Mouse (Mus musculus): Measurements from ENCODE around the gene Tmem125. TPM values are rescaled to one million over a fixed set of nuclear protein-coding genes. Genes with fewer than 3 reads are reported as not detected.
A peak's percentile ranks its signal among the peaks of the same experiment; 100 is the strongest.
"Not testable (repeated sequence)": the region's sequence is repeated elsewhere in the genome, so short reads cannot be mapped to it uniquely, and the experiment has no call there.

Gene Tmem125
- polyA plus RNA-seq, 1 experiment = 0.49 TPM

DNA sequence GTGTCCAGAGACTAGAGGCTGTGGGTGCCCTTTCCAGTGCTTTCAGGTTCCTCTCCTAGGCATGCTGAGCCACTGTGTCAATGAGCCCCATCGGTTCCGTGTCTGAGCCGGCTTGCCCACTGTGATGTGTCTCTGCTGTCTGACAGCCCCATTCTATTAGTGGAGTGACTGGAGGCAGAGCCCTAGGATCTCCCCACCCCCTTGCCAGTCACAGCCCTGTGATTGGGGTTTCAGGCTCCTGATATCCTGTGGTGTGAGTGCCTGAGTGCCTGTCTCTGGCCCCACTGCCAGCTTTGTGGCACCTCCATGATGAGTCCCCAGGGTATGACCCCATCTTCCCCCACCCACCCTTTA lies 21.1 kb upstream of the Tmem125 start:
- no peak for DNase-seq (ENCODE audit: low read depth)
- TF ChIP-seq POLR2A (IDR thresholded peaks at IDR 0.05; ENCODE audit: borderline replicate concordance, extremely low read depth, insufficient read depth, insufficient read length, poor library complexity, severe bottlenecking) (no peak), CTCF (IDR thresholded peaks at IDR 0.05; ENCODE audit: borderline replicate concordance, extremely low read depth, insufficient read depth, insufficient read length) (no peak)

DNA sequence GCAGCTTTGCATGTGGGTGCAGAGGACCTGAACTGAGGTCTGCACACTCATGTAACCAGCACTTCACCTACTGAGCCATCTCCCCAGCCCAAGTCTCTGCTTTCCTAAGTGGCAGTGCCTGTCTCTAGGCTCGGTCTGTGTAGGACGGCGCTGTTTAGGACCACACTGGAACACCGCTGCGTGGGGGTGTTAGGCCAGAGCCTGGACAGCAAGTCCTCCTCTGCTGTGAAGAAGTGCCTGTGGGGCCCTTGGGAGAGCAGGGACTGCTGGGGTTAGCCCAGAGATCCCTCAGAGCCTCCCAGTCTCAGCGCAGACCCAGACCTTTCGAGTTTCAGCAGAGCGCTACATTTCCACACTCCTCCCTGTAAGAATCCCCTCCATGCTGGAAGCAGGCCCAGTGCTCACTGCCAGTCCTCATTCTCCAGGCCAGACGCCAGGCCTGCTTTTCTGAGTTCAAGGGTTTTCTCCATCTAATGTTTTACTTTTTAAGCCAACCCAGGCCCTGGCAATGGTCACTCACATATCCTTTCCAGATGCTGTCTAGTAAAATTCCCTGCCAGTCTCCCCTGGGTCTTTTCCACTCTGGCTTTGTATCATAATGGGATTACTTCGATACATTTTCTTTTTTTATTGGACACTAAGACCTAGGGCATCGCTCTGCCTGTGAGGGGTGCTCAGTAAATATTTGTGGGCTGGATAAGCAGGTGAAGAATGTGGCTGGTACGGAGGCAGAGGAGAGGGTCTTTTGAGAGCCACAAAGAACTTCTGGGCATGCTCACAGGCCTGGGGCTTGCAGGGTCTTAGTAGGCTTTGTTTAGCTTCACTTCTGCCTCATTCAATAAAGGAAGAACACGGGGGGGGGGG lies 20.4 kb upstream of the Tmem125 start:
- TF ChIP-seq POLR2A (IDR thresholded peaks at IDR 0.05; ENCODE audit: borderline replicate concordance, extremely low read depth, insufficient read depth, insufficient read length, poor library complexity, severe bottlenecking) (no peak), CTCF (IDR thresholded peaks at IDR 0.05; ENCODE audit: borderline replicate concordance, extremely low read depth, insufficient read depth, insufficient read length) (no peak)
- DNase-seq (ENCODE audit: low read depth) = peak; percentile 63

DNA sequence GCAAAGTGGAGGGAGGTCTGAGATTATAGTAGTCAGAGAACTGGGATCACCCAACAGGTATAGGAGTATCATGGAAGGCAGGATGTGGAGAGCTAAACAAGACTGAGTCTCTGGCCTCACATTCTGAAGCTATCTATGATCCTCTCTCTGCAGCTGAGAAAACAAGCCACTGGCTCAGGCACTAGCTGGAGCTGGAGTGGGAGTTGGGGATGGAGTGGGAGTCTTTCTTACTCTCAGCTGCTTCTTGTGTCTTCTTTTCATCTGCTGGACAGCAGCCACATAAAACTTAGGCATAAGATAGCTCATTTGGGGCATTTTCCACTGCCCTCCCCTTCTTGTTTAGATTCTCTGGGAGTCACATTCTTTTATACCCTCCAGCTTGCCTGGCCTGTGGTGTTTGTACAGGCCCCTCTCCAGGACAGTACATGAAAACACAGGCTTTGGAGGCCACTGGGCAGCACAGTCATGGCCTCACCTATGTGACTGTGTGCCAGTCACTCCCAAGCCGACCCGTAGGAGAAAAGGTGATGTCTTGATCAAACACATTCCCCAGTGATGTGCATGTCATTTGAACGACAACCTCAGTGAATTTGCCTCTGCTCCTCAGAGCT lies 9.3 kb upstream of the Tmem125 start:
- DNase-seq (ENCODE audit: low read depth) = peak; percentile 25
- TF ChIP-seq CTCF (IDR thresholded peaks at IDR 0.05; ENCODE audit: borderline replicate concordance, extremely low read depth, insufficient read depth, insufficient read length) = no peak
- TF ChIP-seq POLR2A (IDR thresholded peaks at IDR 0.05; ENCODE audit: borderline replicate concordance, extremely low read depth, insufficient read depth, insufficient read length, poor library complexity, severe bottlenecking) = no peak

DNA sequence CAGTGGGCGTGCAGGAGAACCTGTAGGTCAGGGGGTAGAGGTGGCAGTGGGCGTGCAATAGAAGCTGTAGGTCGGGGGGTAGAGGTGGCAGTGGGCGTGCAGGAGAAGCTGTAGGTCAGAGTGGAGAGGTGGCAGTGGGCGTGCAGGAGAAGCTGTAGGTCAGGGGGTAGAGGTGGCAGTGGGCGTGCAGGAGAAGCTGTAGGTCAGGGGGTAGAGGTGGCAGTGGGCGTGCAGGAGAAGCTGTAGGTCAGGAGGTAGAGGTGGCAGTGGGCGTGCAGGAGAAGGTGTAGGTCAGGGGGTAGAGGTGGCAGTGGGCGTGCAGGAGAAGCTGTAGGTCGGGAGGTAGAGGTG lies 4.3 kb upstream of the Tmem125 start:
- peak; percentile 70 for DNase-seq (ENCODE audit: low read depth)

DNA sequence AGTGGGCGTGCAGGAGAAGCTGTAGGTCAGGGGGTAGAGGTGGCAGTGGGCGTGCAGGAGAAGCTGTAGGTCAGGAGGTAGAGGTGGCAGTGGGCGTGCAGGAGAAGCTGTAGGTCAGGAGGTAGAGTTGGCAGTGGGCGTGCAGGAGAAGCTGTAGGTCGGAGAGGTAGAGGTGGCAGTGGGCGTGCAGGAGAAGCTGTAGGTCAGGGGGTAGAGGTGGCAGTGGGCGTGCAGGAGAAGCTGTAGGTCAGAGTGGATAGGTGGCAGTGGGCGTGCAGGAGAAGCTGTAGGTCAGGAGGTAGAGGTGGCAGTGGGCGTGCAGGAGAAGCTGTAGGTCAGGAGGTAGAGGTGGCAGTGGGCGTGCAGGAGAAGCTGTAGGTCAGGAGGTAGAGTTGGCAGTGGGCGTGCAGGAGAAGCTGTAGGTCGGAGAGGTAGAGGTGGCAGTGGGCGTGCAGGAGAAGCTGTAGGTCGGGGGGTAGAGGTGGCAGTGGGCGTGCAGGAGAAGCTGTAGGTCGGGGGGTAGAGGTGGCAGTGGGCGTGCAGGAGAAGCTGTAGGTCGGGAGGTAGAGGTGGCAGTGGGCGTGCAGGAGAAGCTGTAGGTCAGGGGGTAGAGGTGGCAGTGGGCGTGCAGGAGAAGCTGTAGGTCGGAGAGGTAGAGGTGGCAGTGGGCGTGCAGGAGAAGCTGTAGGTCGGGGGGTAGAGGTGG lies 3.7 kb upstream of the Tmem125 start:
- DNase-seq (ENCODE audit: low read depth) = not testable (repeated sequence)

DNA sequence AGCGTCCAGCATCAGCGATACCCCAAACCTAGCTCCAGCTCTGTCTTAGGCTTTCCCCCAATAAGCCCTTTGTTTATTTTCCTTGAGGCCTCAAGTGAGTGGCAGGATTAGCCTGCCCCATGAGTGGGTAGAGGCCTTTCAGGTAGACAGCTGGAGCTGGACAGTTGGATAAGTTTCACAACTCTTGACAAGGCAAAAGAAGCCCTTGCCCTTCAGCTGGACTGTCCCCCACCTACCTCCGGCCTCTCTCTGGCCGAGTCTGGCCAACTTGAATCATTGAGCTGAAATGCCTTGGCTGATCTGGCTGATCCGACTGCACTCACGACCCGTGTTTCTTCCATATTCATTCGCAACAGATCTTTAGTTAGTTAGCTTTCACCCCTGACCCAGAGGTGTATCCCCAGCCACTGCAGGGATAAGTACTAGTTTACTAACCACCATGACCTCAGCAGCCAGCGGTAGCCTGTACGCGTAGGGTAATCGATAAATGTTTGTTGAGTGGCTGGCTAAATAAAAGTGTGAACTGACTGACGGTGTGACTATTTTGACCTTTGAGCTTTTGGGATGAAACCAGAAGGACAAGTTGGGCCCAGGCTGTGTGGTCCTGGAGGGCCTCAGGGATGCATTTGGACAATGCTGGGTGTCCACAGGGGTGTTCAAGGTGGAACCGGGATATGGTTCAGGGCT lies 740 bp upstream of the Tmem125 start:
- TF ChIP-seq POLR2A (IDR thresholded peaks at IDR 0.05; ENCODE audit: borderline replicate concordance, extremely low read depth, insufficient read depth, insufficient read length, poor library complexity, severe bottlenecking) = no peak
- no peak for DNase-seq (ENCODE audit: low read depth)

DNA sequence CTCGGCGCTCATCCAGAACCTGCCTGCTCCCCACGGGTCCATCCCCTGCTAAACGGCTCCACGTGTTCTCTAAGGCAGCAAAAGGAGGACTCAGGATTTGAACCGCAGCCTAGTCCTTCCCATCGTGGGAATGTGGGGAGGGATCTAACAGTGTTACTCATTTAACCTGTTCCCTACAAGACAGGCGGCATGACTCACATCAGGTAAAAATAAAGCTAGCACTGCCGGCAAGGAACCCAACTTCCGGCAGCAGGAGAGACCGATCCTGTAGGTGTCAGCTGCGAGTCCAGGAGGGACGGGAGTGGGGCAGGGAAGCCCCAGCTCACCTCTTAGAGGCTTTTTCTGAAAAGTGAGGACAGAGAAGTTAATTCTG lies 700 bp downstream of the Tmem125 start:
- TF ChIP-seq CTCF (IDR thresholded peaks at IDR 0.05; ENCODE audit: borderline replicate concordance, extremely low read depth, insufficient read depth, insufficient read length) = no peak
- TF ChIP-seq POLR2A (IDR thresholded peaks at IDR 0.05; ENCODE audit: borderline replicate concordance, extremely low read depth, insufficient read depth, insufficient read length, poor library complexity, severe bottlenecking) = no peak
- no peak for DNase-seq (ENCODE audit: low read depth)

DNA sequence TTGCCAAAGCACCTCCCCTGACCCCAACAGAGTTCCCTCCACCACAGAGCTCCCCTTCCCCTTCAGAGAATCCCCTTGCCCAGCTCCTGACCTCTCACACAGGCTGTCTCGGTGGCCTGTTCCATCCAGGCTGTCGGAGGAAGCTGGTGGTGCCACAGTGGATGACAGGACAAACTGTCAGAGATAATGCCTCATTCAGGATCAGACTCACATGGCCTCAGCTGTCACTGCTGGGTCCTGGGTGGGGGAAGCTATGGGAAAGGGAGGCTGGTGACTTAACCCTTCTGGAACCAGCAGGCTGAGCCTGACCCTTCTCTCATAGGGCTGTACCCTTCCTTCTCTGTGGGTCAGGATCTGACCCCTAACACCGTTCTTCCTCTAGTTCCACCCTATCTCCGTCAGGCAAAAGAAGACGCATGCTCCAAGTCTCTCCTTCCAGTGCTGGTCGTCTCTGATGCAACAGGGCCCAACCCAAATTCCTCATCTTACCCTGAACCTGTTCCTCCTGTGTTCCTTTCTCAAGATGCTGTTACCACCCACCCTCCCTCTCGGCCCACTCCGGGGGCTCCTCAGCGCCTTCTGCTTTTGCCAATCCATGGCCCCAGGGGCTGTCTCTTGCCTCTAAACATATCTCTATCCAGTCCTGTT lies 1.2 kb downstream of the Tmem125 start:
- no peak for DNase-seq (ENCODE audit: low read depth)
- TF ChIP-seq POLR2A (IDR thresholded peaks at IDR 0.05; ENCODE audit: borderline replicate concordance, extremely low read depth, insufficient read depth, insufficient read length, poor library complexity, severe bottlenecking) = no peak
- TF ChIP-seq CTCF (IDR thresholded peaks at IDR 0.05; ENCODE audit: borderline replicate concordance, extremely low read depth, insufficient read depth, insufficient read length) = no peak

DNA sequence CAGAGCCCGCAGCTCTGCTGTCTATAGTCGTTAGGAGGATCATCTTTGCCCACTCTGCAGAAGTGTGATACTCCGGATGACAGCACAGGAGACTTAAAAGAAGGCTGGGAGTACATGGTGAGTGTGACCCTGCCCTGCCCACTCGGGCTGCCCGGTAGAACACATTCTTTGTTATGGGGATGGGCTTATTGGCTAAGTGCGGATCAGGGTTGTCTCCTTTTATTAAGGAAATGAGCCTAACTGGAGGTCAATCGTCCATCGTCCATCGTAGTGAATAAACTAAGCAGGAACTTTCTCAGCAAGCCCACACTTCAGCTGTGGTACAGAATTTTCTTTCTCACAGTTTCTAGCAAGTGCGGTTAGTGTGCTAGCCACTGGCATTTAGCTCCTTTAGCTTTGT lies 3.9 kb downstream of the Tmem125 start:
- TF ChIP-seq CTCF (IDR thresholded peaks at IDR 0.05; ENCODE audit: borderline replicate concordance, extremely low read depth, insufficient read depth, insufficient read length) (no peak), POLR2A (IDR thresholded peaks at IDR 0.05; ENCODE audit: borderline replicate concordance, extremely low read depth, insufficient read depth, insufficient read length, poor library complexity, severe bottlenecking) (no peak)
- no peak for DNase-seq (ENCODE audit: low read depth)

DNA sequence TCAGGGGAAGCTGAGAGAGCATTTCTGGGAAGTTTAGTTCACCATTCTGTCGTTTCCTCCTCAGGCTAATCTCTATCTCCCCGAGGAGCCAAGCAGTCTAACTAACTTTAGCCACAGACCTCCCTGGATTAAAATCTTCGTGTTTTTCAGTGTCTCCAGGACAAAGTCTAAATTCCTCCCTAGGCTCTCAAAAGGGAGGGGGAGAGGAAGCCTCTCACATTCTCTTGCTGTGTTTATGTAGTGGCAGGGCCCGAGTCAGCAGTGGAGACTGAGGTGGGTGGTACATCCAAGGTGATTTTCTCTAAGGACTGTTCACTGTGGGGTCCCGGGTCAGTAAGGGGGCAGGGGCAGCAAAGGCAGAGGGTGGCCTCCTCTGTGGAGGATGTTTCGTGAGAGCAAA lies 6.0 kb downstream of the Tmem125 start:
- no peak for DNase-seq (ENCODE audit: low read depth)
- no peak for TF ChIP-seq CTCF (IDR thresholded peaks at IDR 0.05; ENCODE audit: borderline replicate concordance, extremely low read depth, insufficient read depth, insufficient read length)
- TF ChIP-seq POLR2A (IDR thresholded peaks at IDR 0.05; ENCODE audit: borderline replicate concordance, extremely low read depth, insufficient read depth, insufficient read length, poor library complexity, severe bottlenecking) = no peak

DNA sequence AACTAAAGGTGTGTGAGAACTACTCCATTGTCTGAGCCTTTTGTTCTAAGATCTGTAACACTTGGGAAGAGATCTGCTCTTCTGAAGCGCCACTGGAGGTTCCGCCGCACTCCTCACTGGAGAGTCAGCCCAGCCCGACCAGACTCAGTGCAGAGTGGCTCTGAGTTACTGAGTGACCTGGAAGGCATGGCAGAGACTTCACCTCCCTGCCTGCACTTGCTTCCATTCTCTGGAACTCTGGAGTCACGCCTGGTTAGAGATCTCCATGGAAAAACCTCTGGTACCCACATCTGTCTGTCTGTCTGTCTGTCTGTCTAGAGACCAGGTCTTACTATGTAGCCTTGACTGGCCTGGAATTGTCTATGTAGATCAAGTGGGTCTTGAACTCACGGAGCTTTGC lies 8.2 kb downstream of the Tmem125 start:
- no peak for DNase-seq (ENCODE audit: low read depth)
- TF ChIP-seq CTCF (IDR thresholded peaks at IDR 0.05; ENCODE audit: borderline replicate concordance, extremely low read depth, insufficient read depth, insufficient read length) (no peak), POLR2A (IDR thresholded peaks at IDR 0.05; ENCODE audit: borderline replicate concordance, extremely low read depth, insufficient read depth, insufficient read length, poor library complexity, severe bottlenecking) (no peak)
